Mouse (Mus musculus): ENCODE measurements around the gene Ccdc116.

DNA sequence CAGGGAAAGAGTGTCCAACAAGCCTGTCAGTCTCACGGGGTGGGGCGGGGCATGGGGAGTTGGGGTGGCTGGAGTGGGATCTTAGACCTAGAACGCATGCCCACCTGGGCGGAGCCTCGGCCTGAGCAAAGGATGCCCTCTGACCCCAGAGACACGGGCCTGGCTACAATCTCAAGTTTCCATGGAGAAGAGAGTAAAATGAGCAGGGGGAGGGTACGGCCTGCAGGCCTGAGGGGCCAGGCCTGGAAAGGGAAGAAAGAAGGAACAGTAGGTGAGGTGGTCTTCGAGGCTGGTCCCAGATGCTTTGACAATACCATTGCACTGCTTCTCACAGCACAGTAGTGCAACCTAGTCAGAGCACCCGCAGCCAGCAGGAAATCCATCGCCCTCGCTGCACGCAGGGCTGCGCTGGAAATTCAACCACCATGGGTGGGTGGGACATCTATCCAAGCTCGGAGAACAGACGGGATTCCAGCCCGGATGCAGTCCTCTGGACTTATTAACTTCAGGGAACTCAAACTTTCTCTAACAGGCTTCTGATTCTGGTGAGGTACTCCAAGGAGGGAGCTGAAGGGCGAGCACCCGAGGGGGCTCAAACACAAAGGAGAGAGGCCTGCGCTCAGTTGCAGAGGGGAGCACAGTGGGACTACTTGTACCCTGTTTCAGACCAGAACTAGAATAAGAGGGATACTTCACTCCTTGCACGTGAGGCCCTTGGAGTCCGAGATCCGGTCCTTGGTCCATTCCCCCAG is 22.7 kb downstream of the Ccdc116 start:
- no peak; the same call in 1 of the 2 replicates for TF ChIP-seq POLR2A (IDR thresholded peaks at IDR 0.05; ENCODE audit: low read depth, low read length)
- TF ChIP-seq CTCF (conservative IDR thresholded peaks at IDR 0.05 in 1 of 2, IDR thresholded peaks at IDR 0.05 in 1 of 2; ENCODE audit: low read depth in 2 of 2, low read length in 2 of 2) = no peak
- TF ChIP-seq CHD1 (IDR thresholded peaks at IDR 0.05; ENCODE audit: low read depth, low read length) = no peak
- no peak for TF ChIP-seq MAFK (IDR thresholded peaks at IDR 0.05; ENCODE audit: insufficient replicate concordance, low read length)
- no peak for TF ChIP-seq MEF2A (IDR thresholded peaks at IDR 0.05; ENCODE audit: borderline replicate concordance, low read depth, low read length)
- TF ChIP-seq RAD21 (IDR thresholded peaks at IDR 0.05; ENCODE audit: low read depth, low read length) = no peak
- no peak for TF ChIP-seq JUND (conservative IDR thresholded peaks at IDR 0.05; ENCODE audit: low read depth, low read length)
- no peak for TF ChIP-seq E2F4 (IDR thresholded peaks at IDR 0.05; ENCODE audit: insufficient replicate concordance, low read depth, low read length)
- TF ChIP-seq POLR2AphosphoS2 (IDR thresholded peaks at IDR 0.05; ENCODE audit: low read depth, low read length) = no peak
- TF ChIP-seq HCFC1 (IDR thresholded peaks at IDR 0.05; ENCODE audit: low read depth, low read length) = no peak
- no peak for TF ChIP-seq NELFE (IDR thresholded peaks at IDR 0.05; ENCODE audit: low read depth, low read length)
- no peak for TF ChIP-seq EP300 (IDR thresholded peaks at IDR 0.05; ENCODE audit: low read length)
- no peak for TF ChIP-seq ZC3H11A (IDR thresholded peaks at IDR 0.05; ENCODE audit: low read depth, low read length)
- no peak for TF ChIP-seq ZNF384 (IDR thresholded peaks at IDR 0.05; ENCODE audit: low read depth, low read length)
